Mouse (Mus musculus) cerebellum, adult 8-10 months (tissue): Measurements from ENCODE around the gene Actl7a.

Source experiments
- DNase-seq: peaks from one replicate; pipeline ENCODE4 v3.0.0; 2022

Actl7a gene

DNA sequence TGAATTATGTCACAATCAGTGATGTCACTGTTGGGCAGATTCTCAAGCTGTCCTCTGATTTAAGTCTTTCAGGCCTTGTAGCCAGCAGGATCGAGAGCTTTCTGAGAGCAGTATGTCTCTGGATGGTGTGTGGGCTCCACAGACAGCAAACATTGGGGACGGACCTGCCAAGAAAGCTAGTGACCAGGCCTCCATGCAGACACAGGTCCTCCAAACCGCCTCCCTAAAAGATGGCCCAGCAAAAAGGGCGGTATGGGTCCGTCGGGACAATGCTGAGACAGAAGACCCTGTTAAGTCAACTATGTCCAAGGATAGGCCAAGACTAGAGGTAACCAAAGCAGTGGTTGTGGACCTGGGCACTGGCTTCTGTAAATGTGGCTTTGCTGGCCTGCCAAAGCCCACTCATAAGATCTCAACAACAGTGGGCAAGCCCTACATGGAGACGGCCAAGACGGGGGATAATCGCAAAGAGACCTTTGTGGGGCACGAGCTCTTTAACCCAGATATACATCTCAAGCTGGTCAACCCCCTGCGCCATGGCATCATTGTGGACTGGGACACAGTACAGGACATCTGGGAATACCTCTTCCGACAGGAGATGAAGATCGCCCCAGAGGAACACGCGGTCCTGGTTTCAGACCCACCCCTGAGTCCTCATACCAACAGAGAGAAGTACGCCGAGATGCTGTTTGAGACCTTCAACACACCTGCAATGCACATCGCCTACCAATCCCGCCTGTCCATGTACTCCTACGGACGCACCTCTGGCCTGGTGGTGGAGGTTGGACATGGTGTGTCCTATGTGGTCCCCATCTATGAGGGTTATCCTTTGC, at the start of gene Actl7a:
Gene Actl7a (plus strand): TSS at position 51 of the 833 bp plus-strand sequence.
- DNase-seq: no peak

DNA sequence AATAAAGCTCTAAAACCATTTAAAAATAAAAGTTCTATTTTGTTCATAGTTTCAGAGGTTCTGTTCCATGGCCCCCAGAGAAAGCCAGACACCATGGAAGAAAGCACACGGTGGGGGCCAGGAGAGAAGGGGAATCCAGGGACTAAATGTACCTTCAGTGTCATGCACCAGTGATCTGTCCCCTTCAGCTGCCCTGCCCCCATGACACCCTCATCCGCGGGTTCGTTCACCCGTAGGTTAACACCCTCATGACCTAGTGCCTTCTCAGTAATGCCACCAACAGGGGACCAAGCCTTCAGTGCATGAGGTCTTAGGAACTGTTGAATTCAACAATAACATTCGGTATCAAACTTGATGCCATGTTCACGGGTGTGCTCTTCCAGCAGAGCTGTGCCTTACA, 46.8 kb upstream of the Actl7a start:
- DNase-seq: no peak

DNA sequence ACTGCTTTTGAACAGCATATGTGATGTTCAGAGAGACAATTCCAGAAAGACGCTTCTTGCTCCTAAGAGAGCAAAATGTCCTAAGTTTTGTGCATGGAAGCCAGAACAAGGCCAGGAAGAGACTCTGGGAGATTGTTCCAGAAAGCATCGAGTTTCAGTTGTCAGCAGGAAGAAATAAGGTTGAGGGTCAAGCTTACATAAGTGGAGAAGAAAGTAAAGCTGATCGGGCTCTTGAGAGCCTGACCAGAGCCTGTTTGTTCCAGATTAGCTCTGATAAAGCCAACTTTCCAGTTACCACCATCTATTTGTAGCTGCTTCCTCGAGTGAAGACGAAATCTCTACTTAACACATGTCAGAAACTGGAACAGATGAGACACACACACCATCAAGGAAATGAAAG, 44.5 kb upstream of the Actl7a start:
- DNase-seq: no peak

DNA sequence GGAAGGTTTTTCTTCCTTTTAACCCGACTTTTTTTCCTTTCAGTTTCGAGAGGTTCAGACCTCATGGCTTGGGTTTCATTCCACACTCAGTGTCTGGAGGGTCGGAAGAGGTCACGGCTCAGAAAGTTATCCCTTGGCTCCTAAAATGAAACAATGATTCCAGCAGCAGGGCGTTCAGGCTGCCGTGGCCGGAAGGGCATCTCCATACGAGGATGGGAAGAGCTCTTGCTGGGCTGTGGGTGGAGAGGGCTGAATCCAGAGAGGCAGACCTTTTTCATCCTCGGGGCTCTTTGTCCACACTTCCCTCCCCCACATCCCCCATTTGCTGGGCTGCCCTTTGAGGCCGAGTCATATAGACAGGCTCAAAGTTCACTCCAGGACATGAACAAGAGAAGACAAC, 41.0 kb upstream of the Actl7a start:
- DNase-seq: no peak

DNA sequence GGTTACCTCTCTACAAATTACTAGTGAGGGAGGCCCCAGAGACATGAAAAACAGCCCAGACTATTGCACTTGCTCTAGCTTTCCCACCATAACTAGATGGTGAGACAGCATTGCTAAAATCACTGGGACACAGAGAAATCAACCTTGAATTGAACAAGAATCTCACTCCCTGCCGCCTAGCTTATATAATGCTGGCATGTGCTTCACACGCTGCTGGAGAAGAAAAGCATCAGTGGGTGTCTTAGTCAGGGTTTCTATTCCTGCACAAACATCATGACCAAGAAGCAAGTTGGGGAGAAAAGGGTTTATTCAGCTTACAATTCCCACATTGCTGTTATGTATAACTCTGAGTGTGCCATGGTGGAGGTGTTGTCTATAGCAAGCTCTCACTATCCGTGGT, 30.1 kb upstream of the Actl7a start:
- no peak for DNase-seq

DNA sequence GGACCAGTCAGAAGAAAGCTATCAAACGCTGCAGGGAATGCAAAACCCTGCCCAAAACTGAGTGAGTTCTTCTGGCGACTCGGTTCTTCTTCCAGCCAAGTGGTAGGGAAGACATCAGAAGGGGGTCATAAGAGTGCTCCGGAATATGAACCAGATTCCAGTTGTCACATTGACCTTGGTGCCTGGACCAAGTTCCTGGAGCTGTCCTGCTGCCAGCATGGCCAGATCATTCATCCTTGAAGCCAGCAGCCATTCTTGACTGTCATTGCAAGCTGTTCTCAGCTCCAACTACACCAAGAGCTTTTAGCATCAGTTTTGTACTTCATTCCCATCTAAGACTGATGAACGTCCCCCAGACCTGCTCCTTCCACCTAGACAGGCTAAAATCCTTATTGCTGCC, 26.4 kb upstream of the Actl7a start:
- DNase-seq: no peak

DNA sequence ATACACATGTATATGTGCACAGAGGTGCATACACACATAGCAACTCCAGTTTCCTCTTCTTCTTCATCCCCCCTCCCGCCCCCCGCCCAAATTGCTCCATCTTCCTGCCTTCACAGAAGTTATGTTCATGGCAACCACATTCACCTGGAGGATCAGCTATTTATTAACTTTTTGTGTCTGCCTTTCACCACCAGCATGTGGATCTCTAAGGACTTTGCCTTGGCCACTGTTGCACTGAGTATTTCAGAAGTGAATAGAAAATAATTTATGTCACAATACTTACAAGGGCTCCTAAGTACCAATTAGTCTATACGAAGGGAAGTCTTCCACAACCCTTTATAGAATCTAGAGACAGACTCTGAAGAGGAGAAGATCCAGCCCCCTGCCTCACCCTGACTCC, 25.3 kb upstream of the Actl7a start:
- no peak for DNase-seq

DNA sequence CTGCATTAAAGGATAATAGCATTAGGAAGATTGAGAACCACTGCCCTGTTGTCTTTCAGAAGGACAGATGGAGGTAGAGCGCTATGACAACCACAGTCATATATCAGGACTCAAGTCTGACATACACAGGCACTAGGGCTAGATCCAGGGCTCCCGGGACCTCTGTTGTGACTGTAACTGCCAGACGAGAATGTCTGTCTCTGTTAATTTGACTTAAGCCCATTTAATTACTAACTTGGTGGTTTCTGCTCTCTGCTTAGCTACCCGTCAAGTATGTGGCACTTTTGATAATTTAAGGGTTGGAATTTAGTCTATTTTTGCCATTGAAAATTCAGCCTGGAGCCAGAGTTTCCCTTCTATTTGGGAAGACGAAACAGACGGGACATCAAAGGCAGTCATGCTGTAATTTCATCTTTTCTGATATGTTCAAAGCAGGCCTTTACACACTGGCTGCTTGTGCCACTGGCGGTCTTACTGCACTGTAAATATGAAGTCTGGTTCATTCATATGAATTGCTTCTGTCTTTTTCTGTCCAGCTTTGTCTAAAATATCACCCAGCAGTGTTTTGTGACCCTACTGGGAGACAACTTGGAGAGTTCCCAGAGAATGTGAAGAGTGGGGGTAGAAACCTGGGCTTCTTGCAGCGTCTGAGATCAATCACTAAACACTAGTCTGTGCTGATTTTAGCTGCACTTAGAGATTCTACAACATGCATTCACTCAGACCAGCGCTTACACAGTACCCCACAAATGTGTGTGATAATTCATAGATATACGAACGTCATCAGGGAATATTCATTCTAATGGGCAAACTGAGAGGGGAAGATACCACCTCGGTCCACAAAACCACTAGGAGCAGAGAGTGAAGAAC, 24.4 kb upstream of the Actl7a start:
- DNase-seq: no peak

DNA sequence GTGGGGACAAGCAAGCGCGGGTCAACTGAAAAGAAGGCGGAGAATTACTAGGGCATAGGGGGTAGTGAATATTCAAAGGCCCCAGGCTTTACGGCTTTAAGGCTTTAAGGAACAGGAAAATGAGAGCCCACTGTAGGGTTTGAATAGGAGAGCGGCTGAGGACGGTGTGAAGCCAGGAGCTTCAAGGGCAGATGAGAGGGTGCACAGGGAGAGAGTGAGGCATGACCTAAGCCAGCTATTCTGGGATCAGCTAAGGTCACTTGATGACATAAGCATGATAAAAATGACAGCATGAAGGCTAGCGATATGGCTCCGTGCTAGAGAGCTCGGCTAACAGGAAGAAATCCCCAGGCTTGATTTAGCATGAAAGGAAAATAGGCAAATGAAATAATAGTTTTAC, 23.8 kb upstream of the Actl7a start:
- no peak for DNase-seq

DNA sequence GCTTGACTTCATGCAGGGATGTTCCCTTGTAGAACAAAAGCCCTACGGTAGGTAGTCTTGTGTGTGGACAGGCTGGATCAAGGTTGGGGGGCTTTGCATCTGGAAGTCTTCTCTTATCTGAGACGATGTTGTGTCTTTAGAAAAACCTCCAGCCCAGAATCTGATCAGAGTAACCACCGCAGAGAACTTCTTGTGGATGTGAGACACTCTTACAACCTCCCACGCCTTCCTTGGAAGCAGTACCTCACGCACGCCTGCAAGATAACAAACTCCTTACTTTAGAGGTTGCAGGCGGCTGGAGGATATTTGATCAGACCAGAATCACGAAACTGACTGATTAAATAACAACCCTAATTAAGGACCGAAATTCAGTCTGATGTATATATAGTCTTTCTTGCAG, 22.8 kb upstream of the Actl7a start:
- no peak for DNase-seq

DNA sequence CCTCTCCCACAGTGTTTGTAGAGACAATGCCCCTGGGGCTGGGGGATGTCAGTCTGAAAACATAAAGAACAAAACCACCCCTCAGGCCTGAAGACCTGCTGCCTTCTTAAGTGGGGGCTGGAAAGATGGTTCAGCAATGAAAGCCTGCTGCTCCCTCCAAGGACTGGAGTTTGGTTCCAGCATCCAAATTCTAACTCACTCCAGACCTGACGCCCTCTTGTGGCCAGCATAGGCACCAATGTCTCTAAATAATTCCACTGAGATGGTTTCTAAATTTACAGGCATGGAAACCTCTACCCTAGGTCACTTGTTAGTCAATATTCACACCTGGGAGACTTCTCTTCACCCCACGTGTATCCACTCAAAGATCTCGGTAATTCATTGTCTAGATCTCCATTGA, 21.7 kb upstream of the Actl7a start:
- no peak for DNase-seq

DNA sequence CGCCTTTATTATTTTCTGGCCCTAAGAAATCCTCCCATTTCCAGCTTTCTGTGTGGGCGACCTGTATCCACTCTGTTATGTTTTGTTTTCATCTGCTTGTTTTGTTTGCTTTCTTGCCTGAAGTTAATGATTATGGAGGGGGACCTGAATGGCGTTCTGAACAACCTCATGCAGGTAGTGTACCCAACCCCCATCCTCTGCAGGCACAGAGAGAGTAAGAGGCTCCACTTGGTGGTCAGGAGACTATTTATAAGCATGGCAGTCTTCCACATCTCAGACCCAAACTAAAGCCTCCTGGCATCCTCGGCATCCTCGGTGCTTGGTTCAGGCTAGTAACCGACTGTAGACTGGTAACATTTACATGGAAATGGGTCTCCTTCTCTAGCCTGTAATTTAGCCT, 20.9 kb upstream of the Actl7a start:
- DNase-seq: no peak

DNA sequence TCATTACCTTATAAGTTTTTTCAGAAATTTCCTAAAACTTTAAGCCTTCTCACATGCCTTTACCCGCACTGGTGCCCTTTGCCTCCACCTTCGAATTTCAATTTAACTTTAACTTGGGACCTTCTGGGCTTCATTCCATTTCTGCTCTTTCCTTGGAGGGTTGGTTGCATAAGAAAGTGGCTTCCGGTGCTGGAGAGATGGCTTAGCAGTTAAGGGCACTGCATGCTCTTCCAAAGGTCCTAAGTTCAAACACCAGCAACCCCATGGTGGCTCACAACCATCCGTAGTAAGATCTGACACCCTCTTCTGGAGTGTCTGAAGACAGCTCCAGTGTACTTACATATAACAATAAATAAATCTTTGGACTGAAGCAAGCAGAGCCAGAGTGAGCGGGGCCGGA, 20.0 kb upstream of the Actl7a start:
- DNase-seq: no peak

DNA sequence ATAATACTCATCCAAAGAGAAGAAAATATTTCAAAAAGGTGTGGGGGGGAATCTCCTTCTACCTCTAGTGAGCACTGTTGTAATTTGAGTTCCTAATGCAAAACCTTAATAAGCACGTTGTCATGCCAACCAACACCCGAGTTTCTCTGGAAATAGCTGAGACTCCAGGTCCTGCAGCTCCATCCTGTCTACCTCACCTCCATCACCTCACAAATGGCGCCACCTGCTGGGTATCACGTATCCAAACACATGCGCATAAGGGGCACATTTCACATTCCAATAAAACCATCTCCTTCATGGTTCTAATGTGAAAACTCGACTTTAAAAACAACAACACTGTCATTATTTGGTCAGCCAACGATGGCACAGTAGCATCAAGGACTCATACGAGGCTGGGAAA, 17.4 kb upstream of the Actl7a start:
- DNase-seq: no peak

DNA sequence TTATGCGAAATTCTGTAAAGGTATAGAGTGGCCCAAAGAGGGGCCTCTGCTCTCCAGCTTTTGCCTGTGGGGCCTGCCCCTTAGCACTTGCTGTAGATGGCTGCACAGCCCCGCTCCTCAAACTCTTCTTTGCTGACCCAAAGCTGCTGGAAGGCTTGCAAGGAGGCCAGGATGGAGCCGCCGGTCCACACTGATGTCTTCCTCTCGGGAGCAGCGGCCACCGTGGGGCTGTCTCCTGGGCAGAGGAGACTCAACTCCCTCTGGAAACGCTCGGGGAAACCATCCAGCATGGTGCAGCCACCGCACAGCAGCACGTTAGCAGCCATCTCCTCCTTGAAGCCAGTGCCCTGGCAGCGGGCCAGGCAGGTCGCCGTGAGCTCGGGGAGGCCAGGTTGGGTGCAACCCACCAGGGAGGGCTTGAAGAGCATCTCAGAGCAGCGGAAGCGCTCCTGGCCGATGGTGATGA, 3.2 kb upstream of the Actl7a start, which contains the start of gene Gm26657:
Gene Gm26657 (plus strand): TSS at position 51 of the 466 bp plus-strand sequence.
- DNase-seq: no peak

DNA sequence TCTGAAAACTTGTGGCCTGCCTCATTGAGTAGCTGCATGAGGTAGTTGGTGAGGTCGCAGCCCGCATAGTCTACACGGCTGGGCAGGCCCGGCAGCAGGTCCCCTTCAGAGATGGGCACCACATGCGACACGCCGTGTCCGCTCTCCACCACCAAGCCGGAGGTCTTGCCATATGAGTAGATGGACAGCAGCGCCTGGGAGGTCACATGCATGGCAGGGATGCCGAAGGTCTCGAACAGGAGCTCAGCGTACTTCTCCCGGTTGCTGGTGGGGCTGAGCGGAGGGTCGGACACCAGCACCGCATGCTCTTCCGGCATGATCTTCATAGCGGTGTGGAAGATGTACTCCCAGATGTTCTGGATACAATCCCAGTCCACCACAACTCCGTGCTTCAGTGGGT, 2.6 kb upstream of the Actl7a start:
- DNase-seq: no peak

DNA sequence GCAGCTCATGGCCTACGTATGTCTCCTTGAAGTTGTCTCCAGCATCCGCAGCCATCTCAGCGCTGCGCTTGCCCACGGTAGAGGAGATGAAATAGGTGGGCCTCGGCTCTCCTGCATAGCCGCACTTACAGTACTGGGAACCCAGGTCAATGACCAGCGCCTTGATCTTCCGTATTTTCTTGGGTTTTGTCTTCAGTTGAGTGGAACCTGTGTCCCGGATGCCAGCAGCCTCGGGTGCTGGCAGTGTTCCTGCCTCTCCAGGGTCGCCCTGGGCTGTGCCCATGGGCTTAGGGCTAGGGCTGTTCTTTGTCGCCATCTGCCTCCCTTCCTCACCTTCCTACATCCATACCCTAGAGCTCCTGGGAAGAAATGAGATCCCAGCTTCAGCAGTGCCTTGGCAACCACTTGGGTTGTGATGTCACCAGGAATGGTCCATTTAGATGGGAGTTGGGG, 2.1 kb upstream of the Actl7a start, which contains the start of gene Actl7b:
Gene Actl7b (minus strand): TSS at position 403 of the 453 bp plus-strand sequence.
- no peak for DNase-seq

DNA sequence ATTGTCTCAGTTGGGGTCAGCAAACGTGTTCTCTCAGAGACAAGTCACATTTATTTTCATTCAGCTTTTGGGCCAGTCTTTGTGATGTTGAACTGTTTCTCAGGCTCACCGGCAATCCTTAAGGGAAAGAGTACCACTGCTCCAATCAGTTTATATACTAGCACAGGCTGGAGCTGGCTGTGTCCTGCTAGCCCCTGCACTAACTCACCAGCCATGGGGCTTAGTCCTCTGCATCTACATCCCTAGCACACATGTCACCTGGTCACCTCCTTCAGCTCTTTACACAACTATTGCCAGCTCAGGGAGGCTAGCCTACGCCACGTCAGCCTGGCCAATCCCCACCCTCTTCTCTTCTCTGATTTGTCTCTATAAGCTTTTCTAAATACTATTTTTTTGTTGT, 515 bp upstream of the Actl7a start:
- no peak for DNase-seq

DNA sequence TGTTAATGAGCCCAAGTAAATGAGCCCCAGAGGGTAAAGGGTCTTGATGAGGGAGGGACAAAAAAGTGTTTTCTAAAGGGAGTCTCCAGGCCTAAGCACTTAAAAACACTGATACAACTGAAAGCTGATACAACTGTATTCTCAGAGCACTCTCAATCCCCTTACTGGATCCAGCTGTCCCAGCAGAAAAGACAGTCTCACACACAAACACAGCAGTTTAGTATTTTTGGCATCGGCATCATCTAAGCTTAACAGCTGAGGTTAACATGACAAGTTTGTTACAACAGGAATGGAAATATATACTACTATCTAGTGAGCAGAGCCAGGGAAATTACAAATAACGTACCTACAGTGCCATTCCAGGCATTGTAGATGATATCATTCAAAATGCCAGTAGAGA, 3.1 kb downstream of the Actl7a start:
- DNase-seq: no peak

DNA sequence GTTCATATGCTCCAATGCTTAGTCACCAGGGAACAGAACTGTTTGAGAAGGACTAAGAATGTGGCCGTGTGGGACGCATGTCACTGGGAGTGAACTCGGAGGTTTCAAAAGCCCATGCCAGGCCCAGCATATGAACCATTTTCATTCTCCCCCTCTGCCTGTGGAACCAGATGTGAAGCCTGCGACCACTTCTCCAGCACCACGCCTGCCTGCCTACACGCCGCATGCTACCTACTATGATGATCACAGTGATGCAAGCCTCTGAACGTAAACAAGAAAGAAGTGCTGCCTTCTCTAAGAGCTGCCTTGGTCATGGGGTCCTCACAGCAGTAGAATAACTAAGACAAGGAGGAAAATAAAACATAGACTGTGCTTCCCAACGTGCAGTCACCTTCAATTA, 4.2 kb downstream of the Actl7a start:
- DNase-seq: no peak

DNA sequence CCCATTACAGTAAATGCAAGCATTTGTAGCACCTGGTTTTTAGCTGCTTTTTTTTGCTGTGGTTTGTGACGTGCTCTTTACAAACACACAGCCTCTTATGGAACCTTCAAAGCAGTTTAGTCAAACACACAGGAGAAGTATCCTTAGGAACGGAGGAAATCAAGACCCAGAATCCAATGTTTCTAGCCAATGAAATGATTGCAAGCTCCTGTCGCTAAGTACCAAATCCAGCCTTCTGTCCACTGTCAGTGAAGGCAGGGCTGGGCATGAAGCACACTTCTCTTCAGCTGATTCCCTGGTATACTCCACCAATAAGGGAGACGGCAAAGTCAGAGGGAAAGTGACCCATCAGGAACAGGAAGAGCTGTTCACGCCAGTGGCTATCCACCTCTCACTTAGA, 12.8 kb downstream of the Actl7a start:
- no peak for DNase-seq

DNA sequence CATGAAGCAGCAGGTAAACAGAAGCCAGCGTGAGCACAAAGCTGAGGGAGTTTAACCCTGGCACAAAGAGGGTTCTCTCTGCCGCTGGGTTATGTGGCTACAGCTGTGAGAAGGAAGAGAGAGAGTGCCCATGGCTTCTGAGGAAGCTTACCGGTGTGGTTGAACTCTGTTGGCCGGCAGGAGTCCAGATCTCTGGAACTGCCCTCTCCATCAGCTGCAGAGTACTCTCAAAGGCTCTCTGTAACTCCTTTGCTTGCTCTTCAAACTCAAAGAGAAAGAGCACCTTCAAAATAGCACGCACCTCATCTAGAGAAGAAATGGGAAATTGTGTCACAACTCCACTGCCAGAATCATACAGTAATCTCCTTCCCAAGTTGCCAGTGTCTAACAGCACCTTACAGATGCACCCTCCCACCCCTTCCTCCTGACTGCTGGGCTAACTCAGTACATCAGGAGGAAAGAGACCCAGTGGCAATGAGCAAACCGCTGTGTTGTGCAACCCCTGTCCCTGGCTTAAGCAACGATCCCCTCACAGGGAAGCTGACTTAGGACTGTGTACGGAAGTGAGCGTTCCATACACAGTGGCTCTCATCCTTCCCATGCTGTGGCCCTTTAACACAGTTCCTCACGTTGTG, 13.9 kb downstream of the Actl7a start:
- DNase-seq: no peak

DNA sequence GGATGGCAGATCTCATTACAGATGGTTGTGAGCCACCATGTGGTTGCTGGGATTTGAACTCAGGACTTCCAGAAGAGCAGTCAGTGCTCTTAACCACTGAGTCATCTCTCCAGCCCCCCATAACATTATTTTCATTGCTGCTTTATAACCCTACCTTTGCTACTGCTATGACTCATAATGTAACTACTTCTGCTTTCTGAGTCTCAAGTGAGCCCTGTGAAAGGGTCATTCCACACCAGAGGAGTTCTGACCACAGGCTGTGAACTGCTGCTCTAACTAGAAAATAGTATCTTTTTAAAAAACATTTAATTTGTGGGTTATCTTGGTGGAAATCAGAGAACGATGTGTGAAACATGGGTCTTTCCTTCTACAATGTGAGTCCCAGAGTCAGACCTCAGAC, 14.5 kb downstream of the Actl7a start:
- no peak for DNase-seq
